Mouse (Mus musculus) brain, embryonic 14.5 days (tissue): ENCODE data around the gene Map3k9.

Experiments used
- CTCF ChIP-seq: fragments of 200-500 bp; IDR thresholded peaks from 2 replicates; pipeline ENCODE4 v1.5.1; 2012; ENCODE audit warnings: inconsistent platforms, mild to moderate bottlenecking, moderate library complexity, borderline replicate concordance; ENCODE audit not compliant: insufficient read depth, insufficient read length; ENCODE audit errors: extremely low read depth
- POLR2A ChIP-seq: fragments of 200-500 bp; IDR thresholded peaks from 2 replicates; pipeline ENCODE4 v1.6.1; 2012; ENCODE audit warnings: mild to moderate bottlenecking, inconsistent platforms, borderline replicate concordance; ENCODE audit not compliant: poor library complexity, insufficient read depth, insufficient read length, severe bottlenecking; ENCODE audit errors: extremely low read depth

DNA sequence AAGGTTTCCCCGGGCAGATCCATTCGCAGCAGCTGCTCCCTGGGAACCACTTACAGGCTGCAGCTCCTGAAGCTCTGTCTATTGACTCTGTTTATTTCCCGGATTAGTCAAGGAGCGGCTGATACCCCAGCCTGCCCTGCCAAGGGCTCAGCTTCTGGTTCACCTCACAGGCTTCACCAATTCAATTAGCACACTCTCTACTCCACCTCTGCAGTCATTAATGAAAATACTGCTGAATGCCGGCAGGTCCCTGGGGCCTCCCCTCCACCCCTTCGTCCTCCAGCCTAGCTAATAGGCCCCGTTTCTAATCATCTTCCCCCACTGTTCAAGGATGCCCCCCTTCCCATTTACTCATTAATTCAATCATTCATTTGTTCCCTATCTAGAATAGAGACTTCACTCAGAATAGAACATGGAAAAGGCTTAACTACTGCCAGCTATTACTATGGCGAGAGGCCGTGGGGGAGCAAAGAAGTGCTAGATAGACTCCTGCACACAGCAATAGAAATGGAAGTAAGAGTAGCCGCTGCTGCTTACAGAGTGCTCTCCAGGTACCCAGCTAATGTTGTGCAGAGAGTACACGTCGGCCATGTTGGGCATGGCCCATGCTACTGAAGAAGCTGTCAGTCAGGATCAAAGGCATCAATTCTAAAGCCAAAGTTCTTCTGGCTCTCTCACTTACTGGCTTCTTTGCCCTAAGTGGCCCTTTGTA, 94.4 kb downstream of the Map3k9 start:
- no peak for TF ChIP-seq CTCF
- TF ChIP-seq POLR2A = no peak
